Mouse (Mus musculus) limb, embryonic 14.5 days (tissue): ENCODE measurements around the gene Erich3. TPM values are rescaled to one million over a fixed set of nuclear protein-coding genes. Genes with fewer than 3 reads are reported as not detected.

Experiments
- ATAC-seq: fragments of 200-750 bp; cut with Nextera tagmentation; 2 replicates; pipeline ENCODE4 v1.8.0; 2017; ENCODE audit warnings: low read depth, moderate number of reproducible peaks, moderate TSS enrichment; ENCODE audit not compliant: low FRiP score
- DNase-seq: peaks from one replicate; pipeline ENCODE4 v3.0.0-alpha.2; 2015; ENCODE audit warnings: low spot score
- H3K27ac ChIP-seq: fragments of 300-500 bp; sonication (generic); replicated peaks from 2 replicates; pipeline ENCODE4 v1.5.1; 2014; ENCODE audit warnings: low read depth, mild to moderate bottlenecking, low read length, moderate library complexity, mixed read lengths
- H3K27me3 ChIP-seq: fragments of 300-500 bp; sonication (generic); 2 replicates; pipeline ENCODE4 v1.6.1; 2014; ENCODE audit warnings: low read length, mixed read lengths; ENCODE audit not compliant: control insufficient read depth, insufficient read depth
- H3K36me3 ChIP-seq: fragments of 300-500 bp; sonication (generic); 2 replicates; pipeline ENCODE4 v1.6.1; 2014; ENCODE audit warnings: mild to moderate bottlenecking, low read length, moderate library complexity, mixed read lengths; ENCODE audit not compliant: control insufficient read depth, insufficient read depth
- H3K4me1 ChIP-seq: fragments of 300-500 bp; sonication (generic); 2 replicates; pipeline ENCODE4 v1.6.1; 2014; ENCODE audit warnings: antibody characterized with exemption, low read length, mixed read lengths; ENCODE audit not compliant: control insufficient read depth, insufficient read depth
- H3K4me2 ChIP-seq: fragments of 300-500 bp; sonication (generic); replicated peaks from 2 replicates; pipeline ENCODE4 v1.6.1; 2014; ENCODE audit warnings: low read depth, mild to moderate bottlenecking, low read length, moderate library complexity; ENCODE audit not compliant: severe bottlenecking
- H3K4me3 ChIP-seq: fragments of 300-500 bp; sonication (generic); replicated peaks from 2 replicates; pipeline ENCODE4 v1.5.1; 2014; ENCODE audit warnings: low read length
- H3K9ac ChIP-seq: fragments of 300-500 bp; sonication (generic); 2 replicates; pipeline ENCODE4 v1.6.1; 2014; ENCODE audit warnings: mild to moderate bottlenecking, low read depth, low read length, moderate library complexity; ENCODE audit not compliant: severe bottlenecking
- H3K9me3 ChIP-seq: fragments of 300-500 bp; sonication (generic); 2 replicates; pipeline ENCODE4 v1.6.1; 2016; ENCODE audit warnings: low read length; ENCODE audit not compliant: control insufficient read depth
- POLR2A ChIP-seq: fragments of 200-500 bp; IDR thresholded peaks from 2 replicates; pipeline ENCODE4 v1.8.0; 2012; ENCODE audit warnings: inconsistent platforms, mild to moderate bottlenecking, moderate library complexity, borderline replicate concordance; ENCODE audit not compliant: insufficient read depth, insufficient read length; ENCODE audit errors: extremely low read depth
- WGBS: fragments of 180-500 bp; shearing (Covaris S2); extraction: QIAGEN DNeasy Blood & Tissue Kit; methylation state at CpG from one replicate; pipeline ENCODE4 v1.1.7; 2014; 5-methylcytosine and 5-hydroxymethylcytosine counted together
- polyA plus RNA-seq, 2 experiments: library from polyadenylated mRNA; depleted of rRNA in 1 of 2; stranded (reverse) in 1 of 2; unstranded in 1 of 2; fragments of >200 nt; fragmentation: Nextera tagmentation in 1 of 2; extraction: Ambion mirVana in 1 of 2; gene quantifications; 2 replicates each; pipeline versions ENCODE4 v1.2.1 to v1.2.3; 2012 to 2014

Erich3 gene
- polyA plus RNA-seq, 2 experiments, result 0.45 to 0.53 TPM

- H3K27ac ChIP-seq, result no peak overlapping the region
- no peak overlapping the region for H3K9ac ChIP-seq
- DNase-seq, result no peak
- ATAC-seq, result no peak
- no peak overlapping the region for H3K4me2 ChIP-seq
- no peaks in the 10 kb centered on the region for H3K36me3 ChIP-seq
- no peak overlapping the region for H3K4me3 ChIP-seq
- H3K9me3 ChIP-seq, result no peaks in the 10 kb centered on the region
- H3K27me3 ChIP-seq, result no peaks in the 10 kb centered on the region
- TF ChIP-seq POLR2A, result no peak
- no peaks in the 10 kb centered on the region for H3K4me1 ChIP-seq
- 55% methylated on average over 2 of the region's 2 CpGs for WGBS
These were observed 18.9 kb downstream of the Erich3 start for GRCm38 (mm10) chr3:154682570-154682969.

GRCm38 (mm10) chr3:154683667-154684066 is 20.0 kb downstream of the Erich3 start:
- Histone ChIP-seq H3K36me3 (no peaks in the 10 kb centered on the region), H3K27ac (no peak overlapping the region), H3K27me3 (no peaks in the 10 kb centered on the region), H3K9me3 (no peaks in the 10 kb centered on the region), H3K4me1 (no peaks in the 10 kb centered on the region), H3K4me2 (no peak overlapping the region), H3K4me3 (no peak overlapping the region), H3K9ac (no peak overlapping the region)
- TF ChIP-seq POLR2A, result no peak
- 81% methylated on average over 2 of the region's 2 CpGs for WGBS
- no peak for ATAC-seq
- DNase-seq, result no peak

GRCm38 (mm10) chr3:154690260-154690659 is 26.6 kb downstream of the Erich3 start:
- H3K36me3 ChIP-seq, result no peaks in the 10 kb centered on the region
- no peak overlapping the region for H3K9ac ChIP-seq
- no peak for TF ChIP-seq POLR2A
- no peaks in the 10 kb centered on the region for H3K27me3 ChIP-seq
- H3K9me3 ChIP-seq, result no peaks in the 10 kb centered on the region
- ATAC-seq (no peak), DNase-seq (no peak)
- H3K4me1 ChIP-seq, result peaks cover 4% of the 10 kb centered on the region; the same call in 1 of the 2 replicates
- no peak overlapping the region for H3K4me2 ChIP-seq
- H3K27ac ChIP-seq, result no peak overlapping the region
- H3K4me3 ChIP-seq, result no peak overlapping the region

GRCm38 (mm10) chr3:154691897-154692571 is 28.4 kb downstream of the Erich3 start:
- peaks cover 12% of the 10 kb centered on the region; the same call in 1 of the 2 replicates for H3K4me1 ChIP-seq
- no peak for TF ChIP-seq POLR2A
- no peaks in the 10 kb centered on the region for H3K9me3 ChIP-seq
- no peaks in the 10 kb centered on the region for H3K36me3 ChIP-seq
- peak; percentile 72 for ATAC-seq
- H3K27ac ChIP-seq, result no peak overlapping the region
- WGBS, result 45% methylated on average over 14 of the region's 14 CpGs
- H3K4me3 ChIP-seq, result no peak overlapping the region
- H3K4me2 ChIP-seq, result 0 out of 2 replicates have a peak overlapping the region, but pooled peaks have one; percentile 6
- H3K9ac ChIP-seq, result no peak overlapping the region
- peak; percentile 78 for DNase-seq
- no peaks in the 10 kb centered on the region for H3K27me3 ChIP-seq

GRCm38 (mm10) chr3:154692572-154692922 is 28.9 kb downstream of the Erich3 start:
- TF ChIP-seq POLR2A, result no peak
- H3K36me3 ChIP-seq, result no peaks in the 10 kb centered on the region
- no peaks in the 10 kb centered on the region for H3K27me3 ChIP-seq
- DNase-seq (no peak), ATAC-seq (peak; percentile 19; the same call in 1 of the 2 replicates)
- H3K4me2 ChIP-seq, result no peak overlapping the region
- H3K4me1 ChIP-seq, result peaks cover 12% of the 10 kb centered on the region; the same call in 1 of the 2 replicates
- no peak overlapping the region for H3K9ac ChIP-seq
- no peak overlapping the region for H3K4me3 ChIP-seq
- no peaks in the 10 kb centered on the region for H3K9me3 ChIP-seq
- no peak overlapping the region for H3K27ac ChIP-seq
- WGBS, result 72% methylated on average over 3 of the region's 3 CpGs
